Mouse (Mus musculus): ENCODE data around the gene Pcgf5. TPM values are rescaled to one million over a fixed set of nuclear protein-coding genes. Genes with fewer than 3 reads are reported as not detected.
"Not testable (repeated sequence)": the region's sequence is repeated elsewhere in the genome, so short reads cannot be mapped to it uniquely, and the experiment has no call there.

Pcgf5 gene
- polyA plus RNA-seq, 1 experiment: 5.4 TPM

DNA sequence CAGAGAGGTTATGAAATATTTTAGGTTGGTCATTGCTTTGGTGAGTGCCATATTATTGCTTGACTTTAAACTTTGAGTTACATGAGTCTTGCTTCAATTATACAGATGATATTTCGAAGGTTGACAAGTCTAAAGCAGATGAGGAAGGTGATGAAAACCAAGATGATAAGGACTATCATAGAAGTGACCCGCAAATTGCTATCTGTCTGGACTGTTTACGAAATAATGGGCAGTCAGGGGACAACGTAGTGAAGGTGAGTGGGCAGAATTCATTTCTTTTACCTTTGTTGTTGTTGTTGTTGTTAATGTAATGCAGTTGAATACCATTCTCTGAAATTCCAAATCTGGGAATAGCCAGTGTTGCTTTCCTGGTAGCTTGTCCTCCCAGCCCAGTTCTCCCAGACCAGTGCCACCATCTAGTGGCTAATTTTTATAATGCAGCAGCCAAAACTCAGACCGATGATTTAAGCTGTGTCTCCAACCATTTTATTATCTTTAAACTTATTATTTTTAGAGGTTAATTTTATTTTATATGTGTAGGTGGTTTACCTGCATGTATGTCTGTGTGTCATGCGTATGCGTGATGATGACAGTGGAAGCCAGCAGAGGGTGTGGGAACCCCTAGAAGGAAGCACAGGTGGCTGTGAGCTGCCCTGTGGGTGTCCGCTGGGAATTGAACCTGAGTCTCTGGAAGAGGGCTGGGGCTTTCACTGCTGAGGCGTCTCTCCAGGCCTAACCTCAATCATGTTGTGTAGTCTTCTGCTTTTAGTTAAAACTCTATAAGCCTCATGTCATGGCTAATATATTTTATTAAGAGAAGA is 92.0 kb downstream of the Pcgf5 start:
- TF ChIP-seq POLR2A (IDR thresholded peaks at IDR 0.05; ENCODE audit: borderline replicate concordance, extremely low read depth, insufficient read depth, insufficient read length, poor library complexity, severe bottlenecking) (no peak), CTCF (IDR thresholded peaks at IDR 0.05; ENCODE audit: borderline replicate concordance, extremely low read depth, insufficient read depth, insufficient read length) (peak; percentile 82; the same call in 1 of the 2 replicates)

GRCm38 (mm10) chr19:36450997-36451608 is 103.0 kb downstream of the Pcgf5 start:
- TF ChIP-seq POLR2A (IDR thresholded peaks at IDR 0.05; ENCODE audit: borderline replicate concordance, extremely low read depth, insufficient read depth, insufficient read length, poor library complexity, severe bottlenecking) (no peak), CTCF (IDR thresholded peaks at IDR 0.05; ENCODE audit: borderline replicate concordance, extremely low read depth, insufficient read depth, insufficient read length) (no peak)

More for the DNA sequence above, 92.0 kb downstream of the Pcgf5 start:
- peak; percentile 69 for DNase-seq (ENCODE audit: low read depth)

GRCm38 (mm10) chr19:36451731-36452130 is 103.6 kb downstream of the Pcgf5 start:
- DNase-seq (ENCODE audit: low read depth): no peak
- TF ChIP-seq POLR2A (IDR thresholded peaks at IDR 0.05; ENCODE audit: borderline replicate concordance, extremely low read depth, insufficient read depth, insufficient read length, poor library complexity, severe bottlenecking) (no peak), CTCF (IDR thresholded peaks at IDR 0.05; ENCODE audit: borderline replicate concordance, extremely low read depth, insufficient read depth, insufficient read length) (no peak)

More at GRCm38 (mm10) chr19:36450997-36451608, 103.0 kb downstream of the Pcgf5 start:
- DNase-seq (ENCODE audit: low read depth): no peak

- DNase-seq (ENCODE audit: low read depth): not testable (repeated sequence)
These were observed 104.1 kb downstream of the Pcgf5 start for GRCm38 (mm10) chr19:36452210-36452609.

- TF ChIP-seq POLR2A (IDR thresholded peaks at IDR 0.05; ENCODE audit: borderline replicate concordance, extremely low read depth, insufficient read depth, insufficient read length, poor library complexity, severe bottlenecking) (no peak), CTCF (IDR thresholded peaks at IDR 0.05; ENCODE audit: borderline replicate concordance, extremely low read depth, insufficient read depth, insufficient read length) (no peak)
- DNase-seq (ENCODE audit: low read depth): no peak
These were observed 105.3 kb downstream of the Pcgf5 start for GRCm38 (mm10) chr19:36453451-36453850.

DNA sequence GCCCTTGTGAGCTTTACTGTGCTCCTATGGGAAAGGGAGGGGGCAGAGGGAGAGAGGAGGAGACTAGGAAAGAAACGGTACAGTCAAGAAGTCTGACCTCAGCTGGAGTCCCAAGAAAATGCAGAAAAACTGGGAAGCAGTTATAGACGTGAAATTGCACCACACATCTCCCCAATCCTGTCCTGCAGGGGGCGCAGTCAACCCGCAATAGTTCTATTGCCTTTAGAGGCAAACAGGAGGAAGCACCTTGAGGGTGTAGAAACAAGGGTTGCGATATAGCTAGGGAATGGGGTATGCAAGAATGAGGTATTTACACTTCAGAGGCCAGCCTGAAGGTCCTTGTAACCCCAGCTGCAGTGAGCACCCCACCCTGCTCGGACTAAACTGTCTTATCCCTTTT is 122.0 kb downstream of the Pcgf5 start:
- no peak for TF ChIP-seq POLR2A (IDR thresholded peaks at IDR 0.05; ENCODE audit: borderline replicate concordance, extremely low read depth, insufficient read depth, insufficient read length, poor library complexity, severe bottlenecking)
- peak; percentile 60; the same call in 1 of the 2 replicates for TF ChIP-seq CTCF (IDR thresholded peaks at IDR 0.05; ENCODE audit: borderline replicate concordance, extremely low read depth, insufficient read depth, insufficient read length)
- peak; percentile 69 for DNase-seq (ENCODE audit: low read depth)

GRCm38 (mm10) chr19:36471325-36471724 is 123.2 kb downstream of the Pcgf5 start:
- TF ChIP-seq CTCF (IDR thresholded peaks at IDR 0.05; ENCODE audit: borderline replicate concordance, extremely low read depth, insufficient read depth, insufficient read length): no peak
- no peak for TF ChIP-seq POLR2A (IDR thresholded peaks at IDR 0.05; ENCODE audit: borderline replicate concordance, extremely low read depth, insufficient read depth, insufficient read length, poor library complexity, severe bottlenecking)
- DNase-seq (ENCODE audit: low read depth): no peak

DNA sequence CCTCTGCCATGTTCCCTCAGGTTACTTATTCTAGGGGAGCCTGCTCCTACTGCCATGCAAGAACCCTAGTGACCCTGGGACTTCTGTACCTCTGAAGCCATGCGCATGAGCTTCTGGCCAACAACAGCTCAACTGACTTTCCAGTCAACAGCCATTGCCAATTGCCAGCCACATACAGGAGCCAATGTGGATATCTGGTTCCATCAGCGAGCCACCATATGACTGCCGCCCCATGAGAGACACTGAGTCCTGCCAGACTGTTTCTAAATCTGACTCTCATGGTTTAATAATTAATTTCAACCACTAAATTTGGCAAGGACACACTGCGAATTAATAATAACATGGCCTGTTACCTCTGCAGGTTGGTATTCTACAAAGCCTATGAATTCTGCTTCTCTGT is 128.5 kb downstream of the Pcgf5 start:
- TF ChIP-seq CTCF (IDR thresholded peaks at IDR 0.05; ENCODE audit: borderline replicate concordance, extremely low read depth, insufficient read depth, insufficient read length): no peak
- no peak for TF ChIP-seq POLR2A (IDR thresholded peaks at IDR 0.05; ENCODE audit: borderline replicate concordance, extremely low read depth, insufficient read depth, insufficient read length, poor library complexity, severe bottlenecking)
- DNase-seq (ENCODE audit: low read depth): no peak

DNA sequence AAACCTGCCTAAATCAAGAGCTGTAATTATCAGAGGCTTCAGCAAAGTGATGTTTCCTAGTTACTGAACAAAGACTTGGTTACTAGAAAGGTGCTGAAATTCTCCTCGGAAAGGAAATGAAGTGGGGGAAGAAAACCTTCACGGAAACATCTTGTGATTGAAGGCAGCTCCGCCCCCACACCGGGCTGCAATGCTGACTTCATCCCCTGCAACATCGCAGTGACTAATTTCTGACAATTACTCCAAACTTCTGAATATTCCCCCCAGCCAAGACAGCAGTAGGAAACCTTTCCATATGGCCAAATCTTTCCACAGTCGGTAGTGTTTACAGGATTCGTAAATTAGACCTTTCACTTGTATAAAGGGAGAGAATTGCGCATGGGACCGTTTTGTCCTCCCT is 129.0 kb downstream of the Pcgf5 start:
- TF ChIP-seq CTCF (IDR thresholded peaks at IDR 0.05; ENCODE audit: borderline replicate concordance, extremely low read depth, insufficient read depth, insufficient read length) (no peak), POLR2A (IDR thresholded peaks at IDR 0.05; ENCODE audit: borderline replicate concordance, extremely low read depth, insufficient read depth, insufficient read length, poor library complexity, severe bottlenecking) (no peak)
- DNase-seq (ENCODE audit: low read depth): peak; percentile 39

DNA sequence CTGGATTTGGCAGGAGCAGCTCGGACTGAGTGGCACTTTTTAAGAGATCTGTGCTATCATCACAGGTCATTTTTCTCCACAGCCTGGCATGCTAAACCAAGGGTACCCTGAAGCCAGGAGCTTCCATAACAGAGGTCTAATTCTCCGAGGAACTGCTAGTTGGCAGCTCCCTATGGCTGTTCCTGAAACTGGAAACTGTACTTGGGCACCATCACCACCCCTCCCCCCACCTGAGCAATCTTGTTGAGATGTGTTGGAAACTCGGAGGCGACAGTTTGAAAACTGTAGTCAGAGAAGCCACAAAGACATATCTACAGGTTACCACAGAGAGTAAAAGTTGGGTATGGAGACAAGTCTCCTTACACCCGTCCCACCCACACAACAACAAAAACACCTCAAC is 129.6 kb downstream of the Pcgf5 start:
- TF ChIP-seq CTCF (IDR thresholded peaks at IDR 0.05; ENCODE audit: borderline replicate concordance, extremely low read depth, insufficient read depth, insufficient read length) (no peak), POLR2A (IDR thresholded peaks at IDR 0.05; ENCODE audit: borderline replicate concordance, extremely low read depth, insufficient read depth, insufficient read length, poor library complexity, severe bottlenecking) (no peak)
- DNase-seq (ENCODE audit: low read depth): no peak

- DNase-seq (ENCODE audit: low read depth): no peak
- TF ChIP-seq CTCF (IDR thresholded peaks at IDR 0.05; ENCODE audit: borderline replicate concordance, extremely low read depth, insufficient read depth, insufficient read length) (no peak), POLR2A (IDR thresholded peaks at IDR 0.05; ENCODE audit: borderline replicate concordance, extremely low read depth, insufficient read depth, insufficient read length, poor library complexity, severe bottlenecking) (no peak)
These were observed 142.8 kb downstream of the Pcgf5 start for GRCm38 (mm10) chr19:36490911-36491310.

GRCm38 (mm10) chr19:36495555-36495954 is 147.4 kb downstream of the Pcgf5 start:
- no peak for DNase-seq (ENCODE audit: low read depth)
- TF ChIP-seq POLR2A (IDR thresholded peaks at IDR 0.05; ENCODE audit: borderline replicate concordance, extremely low read depth, insufficient read depth, insufficient read length, poor library complexity, severe bottlenecking) (no peak), CTCF (IDR thresholded peaks at IDR 0.05; ENCODE audit: borderline replicate concordance, extremely low read depth, insufficient read depth, insufficient read length) (no peak)

Measured in brain, embryonic 14.5 days (tissue).